Mouse (Mus musculus): ENCODE measurements around the gene Ak1. TPM values are rescaled to one million over a fixed set of nuclear protein-coding genes. Genes with fewer than 3 reads are reported as not detected.

Ak1 gene
- polyA plus RNA-seq, 1 experiment, result 9.1 TPM

- WGBS, result 58% methylated on average over 2 of the region's 2 CpGs
- Histone ChIP-seq H3K4me1 (ENCODE audit: control insufficient read depth, insufficient read depth, low read length) (peaks cover 1% of the 10 kb centered on the region; the same call in 1 of the 2 replicates), H3K4me3 (replicated peaks; ENCODE audit: control insufficient read depth, low read depth, low read length) (no peak overlapping the region), H3K27ac (ENCODE audit: control insufficient read depth, insufficient read depth, low read depth, low read length, poor library complexity) (0 out of 2 replicates have a peak overlapping the region, but pooled peaks have one; percentile 12)
- no peak for TF ChIP-seq POLR2A (IDR thresholded peaks at IDR 0.05; ENCODE audit: borderline replicate concordance, control insufficient read depth, low read depth, low read length)
- no peak for TF ChIP-seq CTCF (IDR thresholded peaks at IDR 0.05; ENCODE audit: control insufficient read depth, insufficient read depth, low read length)
Measured at GRCm38 (mm10) chr2:32658873-32659272, 37.3 kb downstream of the Ak1 start.

DNA sequence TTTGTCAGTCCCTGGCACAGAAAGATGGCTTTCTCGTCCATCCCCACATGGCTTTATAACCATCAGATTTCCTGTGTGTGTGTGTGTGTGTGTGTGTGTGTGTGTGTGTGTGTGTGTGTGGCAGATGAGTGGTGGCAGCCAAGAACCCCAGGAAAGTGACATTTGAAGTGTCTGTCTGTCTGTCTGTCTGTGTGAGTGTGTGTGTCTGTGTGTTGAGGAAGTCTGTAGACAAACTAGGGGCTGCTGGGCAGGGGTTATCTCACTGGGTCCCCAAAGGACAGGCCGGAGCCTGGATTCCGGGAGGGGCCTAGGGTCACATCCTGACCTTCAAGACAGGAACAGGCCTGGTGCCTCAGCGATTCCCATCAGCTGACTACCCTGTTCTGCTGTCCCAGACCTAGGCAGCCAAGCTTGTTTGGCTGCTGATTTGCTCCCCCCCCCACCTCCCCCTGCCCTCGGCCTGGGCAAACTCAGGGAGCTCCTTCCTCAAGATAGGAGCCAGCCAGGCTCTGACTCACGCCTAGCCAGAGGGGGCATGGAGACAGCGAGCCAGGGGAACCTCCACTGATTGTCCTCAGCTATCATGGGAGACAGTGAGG, 40.0 kb downstream of the Ak1 start:
- H3K27ac ChIP-seq (ENCODE audit: control insufficient read depth, insufficient read depth, low read depth, low read length, poor library complexity), result no peak overlapping the region
- no peaks in the 10 kb centered on the region; the same call in 1 of the 2 replicates for H3K4me1 ChIP-seq (ENCODE audit: control insufficient read depth, insufficient read depth, low read length)
- H3K4me3 ChIP-seq (replicated peaks; ENCODE audit: control insufficient read depth, low read depth, low read length), result no peak overlapping the region
- TF ChIP-seq CTCF (IDR thresholded peaks at IDR 0.05; ENCODE audit: control insufficient read depth, insufficient read depth, low read length) (no peak), POLR2A (IDR thresholded peaks at IDR 0.05; ENCODE audit: borderline replicate concordance, control insufficient read depth, low read depth, low read length) (no peak)
- 60% methylated on average over 7 of the region's 7 CpGs for WGBS

DNA sequence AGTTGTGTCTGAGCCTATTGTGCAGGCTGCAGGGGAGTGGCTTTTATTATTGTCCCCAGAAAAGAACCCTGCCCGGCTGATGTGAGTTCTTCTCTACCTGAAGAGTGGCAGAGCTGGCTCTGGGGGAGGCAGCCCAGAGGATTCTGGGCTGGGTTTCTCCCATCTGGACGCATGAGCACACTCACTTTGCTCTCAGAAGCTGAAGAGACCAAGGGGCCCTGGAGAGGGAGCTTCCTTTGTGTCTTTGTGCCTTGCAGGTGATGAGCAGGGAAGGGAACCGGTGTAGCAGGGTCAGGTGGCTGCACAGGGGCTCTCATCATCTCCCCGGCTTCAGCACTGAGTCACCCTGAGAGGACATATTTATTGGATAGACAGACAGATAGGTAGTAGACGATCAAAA, 40.7 kb downstream of the Ak1 start:
- H3K4me1 ChIP-seq (ENCODE audit: control insufficient read depth, insufficient read depth, low read length), result no peaks in the 10 kb centered on the region; the same call in 1 of the 2 replicates
- H3K27ac ChIP-seq (ENCODE audit: control insufficient read depth, insufficient read depth, low read depth, low read length, poor library complexity), result no peak overlapping the region
- 80% methylated on average over 5 of the region's 5 CpGs for WGBS
- no peak overlapping the region for H3K4me3 ChIP-seq (replicated peaks; ENCODE audit: control insufficient read depth, low read depth, low read length)
- TF ChIP-seq CTCF (IDR thresholded peaks at IDR 0.05; ENCODE audit: control insufficient read depth, insufficient read depth, low read length) (no peak), POLR2A (IDR thresholded peaks at IDR 0.05; ENCODE audit: borderline replicate concordance, control insufficient read depth, low read depth, low read length) (no peak)

DNA sequence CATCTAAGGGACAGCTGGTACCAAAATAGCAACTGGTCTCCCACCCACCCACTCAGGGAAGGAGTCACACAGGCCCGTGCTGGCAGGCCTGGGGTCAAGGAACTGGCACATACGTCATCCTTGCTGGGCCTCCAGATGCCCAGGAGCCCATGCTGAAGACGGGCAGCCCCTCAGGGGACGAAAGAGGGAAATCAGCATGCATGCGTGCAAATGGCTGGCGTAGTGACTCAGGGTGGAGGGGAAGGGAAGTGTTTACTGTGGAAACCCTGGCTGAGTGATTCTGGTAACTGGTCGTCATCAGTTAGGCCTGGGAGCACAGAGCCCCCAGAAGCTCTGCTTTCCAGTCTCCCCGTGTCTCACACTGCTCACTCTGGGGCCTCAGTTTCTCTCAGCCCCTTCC, 43.8 kb downstream of the Ak1 start:
- TF ChIP-seq POLR2A (IDR thresholded peaks at IDR 0.05; ENCODE audit: borderline replicate concordance, control insufficient read depth, low read depth, low read length) (no peak), CTCF (IDR thresholded peaks at IDR 0.05; ENCODE audit: control insufficient read depth, insufficient read depth, low read length) (no peak)
- Histone ChIP-seq H3K4me1 (ENCODE audit: control insufficient read depth, insufficient read depth, low read length) (no peaks in the 10 kb centered on the region), H3K4me3 (replicated peaks; ENCODE audit: control insufficient read depth, low read depth, low read length) (no peak overlapping the region), H3K27ac (ENCODE audit: control insufficient read depth, insufficient read depth, low read depth, low read length, poor library complexity) (no peak overlapping the region)
- 81% methylated on average over 8 of the region's 8 CpGs for WGBS

GRCm38 (mm10) chr2:32665853-32666252, 44.3 kb downstream of the Ak1 start:
- TF ChIP-seq POLR2A (IDR thresholded peaks at IDR 0.05; ENCODE audit: borderline replicate concordance, control insufficient read depth, low read depth, low read length) (no peak), CTCF (IDR thresholded peaks at IDR 0.05; ENCODE audit: control insufficient read depth, insufficient read depth, low read length) (no peak)
- Histone ChIP-seq H3K4me3 (replicated peaks; ENCODE audit: control insufficient read depth, low read depth, low read length) (no peak overlapping the region), H3K27ac (ENCODE audit: control insufficient read depth, insufficient read depth, low read depth, low read length, poor library complexity) (no peak overlapping the region), H3K4me1 (ENCODE audit: control insufficient read depth, insufficient read depth, low read length) (no peaks in the 10 kb centered on the region)
- 70% methylated on average over 6 of the region's 6 CpGs for WGBS

- no peaks in the 10 kb centered on the region for H3K4me1 ChIP-seq (ENCODE audit: control insufficient read depth, insufficient read depth, low read length)
- TF ChIP-seq POLR2A (IDR thresholded peaks at IDR 0.05; ENCODE audit: borderline replicate concordance, control insufficient read depth, low read depth, low read length) (no peak), CTCF (IDR thresholded peaks at IDR 0.05; ENCODE audit: control insufficient read depth, insufficient read depth, low read length) (no peak)
- no peak overlapping the region for H3K4me3 ChIP-seq (replicated peaks; ENCODE audit: control insufficient read depth, low read depth, low read length)
- no peak overlapping the region for H3K27ac ChIP-seq (ENCODE audit: control insufficient read depth, insufficient read depth, low read depth, low read length, poor library complexity)
- WGBS, result 78% methylated on average over 11 of the region's 11 CpGs
Measured at GRCm38 (mm10) chr2:32667775-32668174, 46.2 kb downstream of the Ak1 start.

DNA sequence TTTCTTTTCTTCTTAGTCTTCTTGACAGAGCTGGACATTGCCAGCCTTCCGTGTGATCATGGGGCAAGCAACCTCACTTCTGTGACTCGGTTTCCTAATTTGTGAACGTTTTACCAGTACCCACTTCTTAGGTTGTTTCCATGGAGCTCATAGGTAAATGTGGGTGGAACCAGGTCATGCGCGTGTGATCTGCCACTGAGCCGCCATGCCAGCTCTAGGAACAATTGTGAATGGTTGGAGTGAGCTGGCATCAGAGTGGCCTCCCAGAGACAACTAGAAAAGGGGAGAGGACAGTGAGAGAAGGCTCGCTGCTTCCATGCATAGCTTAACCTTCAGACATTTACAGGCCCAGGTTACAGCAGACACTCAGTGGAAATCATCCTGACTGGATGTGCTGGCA, 46.6 kb downstream of the Ak1 start:
- Histone ChIP-seq H3K4me3 (replicated peaks; ENCODE audit: control insufficient read depth, low read depth, low read length) (no peak overlapping the region), H3K27ac (ENCODE audit: control insufficient read depth, insufficient read depth, low read depth, low read length, poor library complexity) (no peak overlapping the region), H3K4me1 (ENCODE audit: control insufficient read depth, insufficient read depth, low read length) (no peaks in the 10 kb centered on the region)
- TF ChIP-seq CTCF (IDR thresholded peaks at IDR 0.05; ENCODE audit: control insufficient read depth, insufficient read depth, low read length), result no peak
- no peak for TF ChIP-seq POLR2A (IDR thresholded peaks at IDR 0.05; ENCODE audit: borderline replicate concordance, control insufficient read depth, low read depth, low read length)
- 87% methylated on average over 7 of the region's 7 CpGs for WGBS

DNA sequence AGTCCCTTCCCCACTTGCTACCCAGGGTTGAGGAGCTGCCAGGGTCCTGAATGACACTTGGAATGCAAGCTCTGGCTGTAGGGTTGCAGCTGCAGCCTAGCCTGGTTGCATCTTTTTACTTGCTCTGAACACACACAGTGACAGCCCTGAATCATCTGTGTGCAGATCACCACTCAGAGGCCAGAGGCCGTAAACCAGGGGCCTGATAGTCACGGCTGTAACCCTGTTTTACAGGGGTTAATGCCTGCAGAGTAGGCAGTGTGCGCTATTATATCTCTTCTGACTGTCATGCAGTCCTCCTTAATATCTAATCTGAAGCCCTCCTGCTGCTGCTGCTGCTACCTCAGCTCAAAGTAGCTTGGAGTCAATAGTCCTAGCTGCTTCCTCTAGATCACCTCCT, 48.3 kb downstream of the Ak1 start:
- 76% methylated on average over 3 of the region's 3 CpGs for WGBS
- H3K4me3 ChIP-seq (replicated peaks; ENCODE audit: control insufficient read depth, low read depth, low read length), result no peak overlapping the region
- H3K4me1 ChIP-seq (ENCODE audit: control insufficient read depth, insufficient read depth, low read length), result no peaks in the 10 kb centered on the region
- TF ChIP-seq CTCF (IDR thresholded peaks at IDR 0.05; ENCODE audit: control insufficient read depth, insufficient read depth, low read length) (no peak), POLR2A (IDR thresholded peaks at IDR 0.05; ENCODE audit: borderline replicate concordance, control insufficient read depth, low read depth, low read length) (no peak)
- H3K27ac ChIP-seq (ENCODE audit: control insufficient read depth, insufficient read depth, low read depth, low read length, poor library complexity), result no peak overlapping the region

DNA sequence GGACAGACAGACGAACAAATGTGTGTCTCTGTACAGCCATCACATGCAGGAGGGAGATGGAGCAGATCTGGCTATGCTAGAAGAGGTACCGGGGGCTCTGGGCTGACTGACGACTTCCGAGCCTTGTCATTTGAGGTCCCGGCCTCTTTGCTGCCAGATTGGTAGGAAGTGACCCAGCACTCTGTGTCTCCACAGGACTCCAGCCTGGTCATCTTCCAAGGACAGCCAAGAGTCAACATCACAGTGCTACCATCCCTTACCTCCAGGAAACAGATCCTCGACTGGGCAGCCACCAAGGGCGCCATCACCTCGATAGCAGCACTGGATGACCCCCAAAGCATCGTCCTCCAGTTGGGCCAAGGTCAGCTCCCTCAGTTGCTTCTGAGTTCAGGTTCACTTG, 49.6 kb downstream of the Ak1 start:
- no peak for TF ChIP-seq POLR2A (IDR thresholded peaks at IDR 0.05; ENCODE audit: borderline replicate concordance, control insufficient read depth, low read depth, low read length)
- TF ChIP-seq CTCF (IDR thresholded peaks at IDR 0.05; ENCODE audit: control insufficient read depth, insufficient read depth, low read length), result no peak
- 82% methylated on average over 9 of the region's 9 CpGs for WGBS
- Histone ChIP-seq H3K4me1 (ENCODE audit: control insufficient read depth, insufficient read depth, low read length) (no peaks in the 10 kb centered on the region), H3K4me3 (replicated peaks; ENCODE audit: control insufficient read depth, low read depth, low read length) (no peak overlapping the region), H3K27ac (ENCODE audit: control insufficient read depth, insufficient read depth, low read depth, low read length, poor library complexity) (no peak overlapping the region)
